Mouse (Mus musculus) hindbrain, embryonic 14.5 days (tissue): ENCODE measurements around the gene 1700021F05Rik. TPM values are rescaled to one million over a fixed set of nuclear protein-coding genes. Genes with fewer than 3 reads are reported as not detected.

Source experiments
- ATAC-seq: fragments of 200-750 bp; cut with Nextera tagmentation; 2 replicates; pipeline ENCODE4 v1.8.0; 2017; ENCODE audit warnings: moderate number of reproducible peaks, mild to moderate bottlenecking, moderate TSS enrichment, moderate library complexity; ENCODE audit not compliant: low FRiP score
- DNase-seq: peaks from one replicate; pipeline ENCODE4 v3.0.0-alpha.2; 2015; ENCODE audit warnings: low spot score
- H3K27ac ChIP-seq: fragments of 300-500 bp; sonication (generic); 2 replicates; pipeline ENCODE4 v1.5.1; 2014; ENCODE audit warnings: mild to moderate bottlenecking, moderate library complexity
- H3K27me3 ChIP-seq: fragments of 300-500 bp; sonication (generic); 2 replicates; pipeline ENCODE4 v1.6.1; 2014; ENCODE audit warnings: mild to moderate bottlenecking, low read length, mixed read lengths; ENCODE audit not compliant: control insufficient read depth, insufficient read depth
- H3K36me3 ChIP-seq: fragments of 300-500 bp; sonication (generic); replicated peaks from 2 replicates; pipeline ENCODE4 v1.6.1; 2014; ENCODE audit not compliant: control insufficient read depth, insufficient read depth
- H3K4me1 ChIP-seq: fragments of 300-500 bp; sonication (generic); replicated peaks from 2 replicates; pipeline ENCODE4 v1.6.1; 2014; ENCODE audit warnings: antibody characterized with exemption, low read length, mixed read lengths; ENCODE audit not compliant: control insufficient read depth, insufficient read depth
- H3K4me2 ChIP-seq: fragments of 300-500 bp; sonication (generic); replicated peaks from 2 replicates; pipeline ENCODE4 v1.6.1; 2014; ENCODE audit warnings: mild to moderate bottlenecking, moderate library complexity
- H3K4me3 ChIP-seq: fragments of 300-500 bp; sonication (generic); replicated peaks from 2 replicates; pipeline ENCODE4 v1.5.1; 2014; ENCODE audit warnings: mild to moderate bottlenecking, low read length
- H3K9ac ChIP-seq: fragments of 300-500 bp; sonication (generic); 2 replicates; pipeline ENCODE4 v1.6.1; 2014
- H3K9me3 ChIP-seq: fragments of 300-500 bp; sonication (generic); 2 replicates; pipeline ENCODE4 v1.6.1; 2016; ENCODE audit warnings: low read length; ENCODE audit not compliant: control insufficient read depth
- WGBS: fragments of 180-500 bp; shearing (Covaris S2); extraction: QIAGEN DNeasy Blood & Tissue Kit; methylation state at CpG from one replicate; pipeline ENCODE4 v1.1.7; 2014; 5-methylcytosine and 5-hydroxymethylcytosine counted together
- polyA plus RNA-seq: library from polyadenylated mRNA; unstranded; fragments of >200 nt; fragmentation: Nextera tagmentation; extraction: Ambion mirVana; gene quantifications from 2 replicates; pipeline ENCODE4 v1.2.1, GENCODE M21; 2014

1700021F05Rik gene
- polyA plus RNA-seq, 1 experiment from 2014 or later, result 66.1 TPM

GRCm38 (mm10) chr10:43490034-43490433 lies 50.8 kb downstream of the 1700021F05Rik start:
- H3K27ac ChIP-seq, result no peak overlapping the region
- no peaks in the 10 kb centered on the region for H3K9me3 ChIP-seq
- ATAC-seq (no peak), DNase-seq (no peak)
- no peak overlapping the region for H3K4me2 ChIP-seq
- no peaks in the 10 kb centered on the region for H3K4me1 ChIP-seq
- no peak overlapping the region for H3K9ac ChIP-seq
- 79% methylated on average over 8 of the region's 8 CpGs for WGBS
- peaks cover 11% of the 10 kb centered on the region for H3K36me3 ChIP-seq
- H3K27me3 ChIP-seq, result no peaks in the 10 kb centered on the region
- no peak overlapping the region for H3K4me3 ChIP-seq

- Histone ChIP-seq H3K4me1 (no peaks in the 10 kb centered on the region), H3K4me2 (no peak overlapping the region), H3K27me3 (no peaks in the 10 kb centered on the region), H3K9me3 (no peaks in the 10 kb centered on the region), H3K27ac (no peak overlapping the region), H3K9ac (no peak overlapping the region), H3K4me3 (no peak overlapping the region), H3K36me3 (peaks cover 6% of the 10 kb centered on the region)
- WGBS, result 71% methylated on average over 6 of the region's 6 CpGs
- DNase-seq (no peak), ATAC-seq (no peak)
Observed at GRCm38 (mm10) chr10:43489550-43489949, 51.2 kb downstream of the 1700021F05Rik start.

GRCm38 (mm10) chr10:43489139-43489538 lies 51.7 kb downstream of the 1700021F05Rik start:
- H3K27ac ChIP-seq, result no peak overlapping the region
- no peaks in the 10 kb centered on the region for H3K4me1 ChIP-seq
- ATAC-seq (no peak), DNase-seq (no peak)
- no peak overlapping the region for H3K9ac ChIP-seq
- H3K27me3 ChIP-seq, result no peaks in the 10 kb centered on the region
- 85% methylated on average over 7 of the region's 7 CpGs for WGBS
- no peak overlapping the region for H3K4me2 ChIP-seq
- H3K36me3 ChIP-seq, result peaks cover 2% of the 10 kb centered on the region; the same call in 1 of the 2 replicates
- H3K4me3 ChIP-seq, result no peak overlapping the region
- H3K9me3 ChIP-seq, result no peaks in the 10 kb centered on the region

GRCm38 (mm10) chr10:43488258-43488657 lies 52.5 kb downstream of the 1700021F05Rik start:
- 88% methylated on average over 4 of the region's 4 CpGs for whole genome bisulfite sequencing

GRCm38 (mm10) chr10:43487441-43488010 lies 53.3 kb downstream of the 1700021F05Rik start:
- no peak for DNase-seq
- 85% methylated on average over 3 of the region's 3 CpGs for WGBS
- Histone ChIP-seq H3K27me3 (no peaks in the 10 kb centered on the region), H3K9ac (no peak overlapping the region), H3K4me3 (no peak overlapping the region), H3K36me3 (no peaks in the 10 kb centered on the region), H3K4me2 (no peak overlapping the region), H3K4me1 (peaks cover 10% of the 10 kb centered on the region), H3K27ac (no peak overlapping the region), H3K9me3 (no peaks in the 10 kb centered on the region)
- ATAC-seq, result no peak

More at GRCm38 (mm10) chr10:43488258-43488657, 52.5 kb downstream of the 1700021F05Rik start:
- Histone ChIP-seq H3K9me3 (no peaks in the 10 kb centered on the region), H3K4me1 (peaks cover 6% of the 10 kb centered on the region), H3K9ac (no peak overlapping the region), H3K27ac (no peak overlapping the region), H3K4me2 (no peak overlapping the region), H3K4me3 (no peak overlapping the region), H3K27me3 (no peaks in the 10 kb centered on the region), H3K36me3 (no peaks in the 10 kb centered on the region)
- DNase-seq, result no peak
- ATAC-seq, result no peak

GRCm38 (mm10) chr10:43485751-43486268 lies 55.0 kb downstream of the 1700021F05Rik start:
- 94% methylated on average over 6 of the region's 6 CpGs for WGBS
- Histone ChIP-seq H3K9ac (no peak overlapping the region), H3K4me3 (no peak overlapping the region), H3K27ac (no peak overlapping the region), H3K4me1 (peaks cover 23% of the 10 kb centered on the region), H3K36me3 (no peaks in the 10 kb centered on the region), H3K9me3 (no peaks in the 10 kb centered on the region), H3K27me3 (no peaks in the 10 kb centered on the region), H3K4me2 (no peak overlapping the region)
- DNase-seq (no peak), ATAC-seq (no peak)

GRCm38 (mm10) chr10:43483426-43483995 lies 57.3 kb downstream of the 1700021F05Rik start:
- Histone ChIP-seq H3K36me3 (no peaks in the 10 kb centered on the region), H3K4me2 (peak overlapping the region; percentile 10; the same call in 1 of the 2 replicates), H3K9ac (peak overlapping the region; percentile 36), H3K9me3 (no peaks in the 10 kb centered on the region), H3K27ac (no peak overlapping the region), H3K4me1 (peaks cover 32% of the 10 kb centered on the region), H3K4me3 (no peak overlapping the region), H3K27me3 (no peaks in the 10 kb centered on the region)
- WGBS, result 39% methylated on average over 9 of the region's 9 CpGs
- no peak for DNase-seq
- no peak for ATAC-seq

GRCm38 (mm10) chr10:43482021-43482420 lies 58.8 kb downstream of the 1700021F05Rik start:
- no peak for ATAC-seq
- Histone ChIP-seq H3K4me1 (peaks cover 45% of the 10 kb centered on the region), H3K36me3 (no peaks in the 10 kb centered on the region), H3K27me3 (no peaks in the 10 kb centered on the region), H3K4me2 (no peak overlapping the region), H3K9me3 (no peaks in the 10 kb centered on the region), H3K27ac (no peak overlapping the region), H3K4me3 (no peak overlapping the region), H3K9ac (no peak overlapping the region)
- 79% methylated on average over 5 of the region's 5 CpGs for WGBS
- DNase-seq, result no peak

- no peak overlapping the region for H3K9ac ChIP-seq
- no peak overlapping the region for H3K4me2 ChIP-seq
- no peak for ATAC-seq
- H3K4me1 ChIP-seq, result peaks cover 46% of the 10 kb centered on the region
- DNase-seq, result no peak
- no peak overlapping the region for H3K4me3 ChIP-seq
- no peaks in the 10 kb centered on the region for H3K9me3 ChIP-seq
- H3K27me3 ChIP-seq, result no peaks in the 10 kb centered on the region
- no peaks in the 10 kb centered on the region for H3K36me3 ChIP-seq
- 46% methylated on average over 4 of the region's 4 CpGs for WGBS
- no peak overlapping the region for H3K27ac ChIP-seq
Observed at GRCm38 (mm10) chr10:43481179-43481578, 59.6 kb downstream of the 1700021F05Rik start.
